ENCODE assay signal across 8 mouse cellular contexts in the genomic region with DNA sequence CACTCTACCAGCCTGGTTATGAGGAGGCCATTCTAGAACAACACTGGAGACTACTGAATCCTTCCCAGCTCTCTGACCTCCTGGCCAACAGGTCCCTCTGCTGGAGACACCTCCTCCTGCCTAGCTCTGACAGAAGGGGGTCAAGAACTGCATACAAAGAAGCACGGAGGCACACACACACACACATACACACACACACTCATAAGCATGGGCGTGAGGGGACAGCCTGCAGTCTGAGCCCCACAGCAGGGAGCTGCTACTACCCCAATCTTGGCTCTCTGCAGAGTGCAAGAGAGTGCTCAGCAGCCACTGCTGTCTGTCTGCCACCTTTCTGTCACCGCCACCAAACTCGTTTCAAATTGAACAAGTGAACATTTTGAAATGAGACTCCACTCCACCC.
DNase-seq lines count a peak whose midpoint lies in the region; ATAC-seq lines count a peak whose summit lies in the region.

No protein-coding gene starts in this region.

- peaks cover 46% of the 10 kb centered on the region for H3K27me3 ChIP-seq in heart, embryonic 12.5 days (replicated peaks)
- H3K27me3 ChIP-seq in hindbrain, embryonic 12.5 days, result peaks cover 8% of the 10 kb centered on the region; the same call in 1 of the 2 replicates
- H3K27me3 ChIP-seq in midbrain, embryonic 16.5 days (ENCODE audit: control insufficient read depth, insufficient read depth, low read depth, low read length), result no peaks in the 10 kb centered on the region
- peaks cover 83% of the 10 kb centered on the region for H3K27me3 ChIP-seq in limb, embryonic 10.5 days (ENCODE audit: low read depth, poor library complexity, severe bottlenecking)

- no peak overlapping the region for H3K4me3 ChIP-seq in heart, embryonic 12.5 days
- H3K4me3 ChIP-seq in hindbrain, embryonic 12.5 days, result no peak overlapping the region
- H3K4me3 ChIP-seq in midbrain, embryonic 16.5 days (ENCODE audit: low read depth, low read length), result no peak overlapping the region
- no peak overlapping the region for H3K4me3 ChIP-seq in limb, embryonic 10.5 days

- no peak overlapping the region for H3K9ac ChIP-seq in heart, embryonic 12.5 days
- no peak overlapping the region for H3K9ac ChIP-seq in hindbrain, embryonic 12.5 days
- H3K9ac ChIP-seq in midbrain, embryonic 16.5 days (ENCODE audit: low read depth, low read length), result 0 out of 2 replicates have a peak overlapping the region, but pooled peaks have one; percentile 1

- peak; percentile 44 to 60 for DNase-seq in heart, adult 18-20 months
- peak; percentile 28 for DNase-seq in embryo, embryonic 9.5 days (ENCODE audit: extremely low spot score)
- no peak for DNase-seq in adrenal gland, postnatal 4 days (ENCODE audit: low spot score in 2 of 2)
- DNase-seq in limb, embryonic 10.5 days (ENCODE audit: low spot score), result no peak
- DNase-seq in testis, postnatal 10 days (ENCODE audit: low spot score), result no peak

- H3K4me1 ChIP-seq in heart, embryonic 12.5 days (replicated peaks), result no peaks in the 10 kb centered on the region
- H3K4me1 ChIP-seq in hindbrain, embryonic 12.5 days, result peaks cover 16% of the 10 kb centered on the region
- peaks cover 2% of the 10 kb centered on the region; the same call in 1 of the 2 replicates for H3K4me1 ChIP-seq in midbrain, embryonic 16.5 days (ENCODE audit: control insufficient read depth, insufficient read depth, low read length)
- H3K4me1 ChIP-seq in limb, embryonic 10.5 days, result peaks cover 22% of the 10 kb centered on the region

- 23% methylated on average over 4 of the region's 4 CpGs for WGBS in heart, embryonic 12.5 days
- 24% methylated on average over 4 of the region's 4 CpGs for WGBS in hindbrain, embryonic 12.5 days
- WGBS in midbrain, embryonic 16.5 days, result 19% methylated on average over 4 of the region's 4 CpGs
- WGBS in limb, embryonic 10.5 days, result 30% methylated on average over 4 of the region's 4 CpGs

- no peaks in the 10 kb centered on the region for H3K36me3 ChIP-seq in heart, embryonic 12.5 days
- no peaks in the 10 kb centered on the region for H3K36me3 ChIP-seq in hindbrain, embryonic 12.5 days
- H3K36me3 ChIP-seq in midbrain, embryonic 16.5 days (ENCODE audit: control insufficient read depth, insufficient read depth, low read length), result no peaks in the 10 kb centered on the region
- H3K36me3 ChIP-seq in limb, embryonic 10.5 days, result no peaks in the 10 kb centered on the region

- H3K4me2 ChIP-seq in heart, embryonic 12.5 days, result no peak overlapping the region
- H3K4me2 ChIP-seq in hindbrain, embryonic 12.5 days (replicated peaks), result peak overlapping the region; percentile 46
- no peak overlapping the region; the same call in 1 of the 2 replicates for H3K4me2 ChIP-seq in midbrain, embryonic 16.5 days (ENCODE audit: low read length)

- H3K9me3 ChIP-seq in heart, embryonic 12.5 days (replicated peaks), result peaks cover 4% of the 10 kb centered on the region; the same call in 1 of the 2 replicates
- H3K9me3 ChIP-seq in hindbrain, embryonic 12.5 days (replicated peaks), result no peaks in the 10 kb centered on the region
- no peaks in the 10 kb centered on the region for H3K9me3 ChIP-seq in midbrain, embryonic 16.5 days (replicated peaks; ENCODE audit: control insufficient read depth, low read length, poor library complexity, severe bottlenecking)
- H3K9me3 ChIP-seq in limb, embryonic 10.5 days (replicated peaks), result no peaks in the 10 kb centered on the region

- ATAC-seq in heart, embryonic 12.5 days (ENCODE audit: insufficient number of reproducible peaks, low FRiP score), result no peak
- peak; percentile 54; the same call in 1 of the 2 replicates for ATAC-seq in hindbrain, embryonic 12.5 days (ENCODE audit: low FRiP score)
- no peak; the same call in 1 of the 2 replicates for ATAC-seq in midbrain, embryonic 16.5 days

- H3K27ac ChIP-seq in heart, embryonic 12.5 days (ENCODE audit: poor library complexity, severe bottlenecking), result no peak overlapping the region
- no peak overlapping the region for H3K27ac ChIP-seq in hindbrain, embryonic 12.5 days
- H3K27ac ChIP-seq in midbrain, embryonic 16.5 days (ENCODE audit: low read length), result no peak overlapping the region
- H3K27ac ChIP-seq in limb, embryonic 10.5 days, result no peak overlapping the region

Comparison
In these comparisons a context has a peak if more than half of its experiments do, and no peak if none do; other contexts are left out.
1. DNase-seq: peak in heart, adult 18-20 months (2 of 2) and embryo, embryonic 9.5 days (single experiment); none in adrenal gland, postnatal 4 days (0 of 2), limb, embryonic 10.5 days (single experiment) and testis, postnatal 10 days (single experiment).